Mouse (Mus musculus): ENCODE measurements around the gene Mrps12.

GRCm38 (mm10) chr7:28769414-28769958 lies 27.9 kb upstream of the Mrps12 start:
- no peak for TF ChIP-seq CTCF (IDR thresholded peaks at IDR 0.05; ENCODE audit: low read depth, low read length)
- no peak for TF ChIP-seq POLR2A (IDR thresholded peaks at IDR 0.05; ENCODE audit: extremely low read depth, insufficient read depth, low read length)

All from liver, adult 2 months (tissue).